Mouse (Mus musculus): ENCODE measurements around the gene Tmem151b. TPM values are rescaled to one million over a fixed set of nuclear protein-coding genes. Genes with fewer than 3 reads are reported as not detected.

The Tmem151b gene
- polyA plus RNA-seq, 1 experiment from 2014 or later = 2.3 TPM

Other genes starting within 250 kb of the Tmem151b start
- 55.7 and 59.0 TPM in 2 replicates for gene Cdc5l, start 115.9 kb downstream of the Tmem151b start, polyA plus RNA-seq (2015; fragmentation: Nextera tagmentation; extraction: Ambion mirVana)
- gene Spats1, start 74.3 kb downstream of the Tmem151b start, polyA plus RNA-seq (2015; fragmentation: Nextera tagmentation; extraction: Ambion mirVana) = 0.15 and 0.30 TPM in 2 replicates
- 17.2 and 17.7 TPM in 2 replicates for gene Aars2, start 42.8 kb downstream of the Tmem151b start, polyA plus RNA-seq (2015; fragmentation: Nextera tagmentation; extraction: Ambion mirVana)
- 0.12 and 0.36 TPM in 2 replicates for gene Tcte1, start 26.2 kb downstream of the Tmem151b start, polyA plus RNA-seq (2015; fragmentation: Nextera tagmentation; extraction: Ambion mirVana)
- gene Nfkbie, start 6.0 kb upstream of the Tmem151b start, polyA plus RNA-seq (2015; fragmentation: Nextera tagmentation; extraction: Ambion mirVana) = 4.3 and 4.4 TPM in 2 replicates
- gene Slc35b2, start 14.2 kb upstream of the Tmem151b start, polyA plus RNA-seq (2015; fragmentation: Nextera tagmentation; extraction: Ambion mirVana) = 115 and 131 TPM in 2 replicates
- 1,532 and 1,551 TPM in 2 replicates for gene Hsp90ab1, start 23.6 kb upstream of the Tmem151b start, polyA plus RNA-seq (2015; fragmentation: Nextera tagmentation; extraction: Ambion mirVana)
- 83.4 and 88.9 TPM in 2 replicates for gene Slc29a1, start 49.9 kb upstream of the Tmem151b start, polyA plus RNA-seq (2015; fragmentation: Nextera tagmentation; extraction: Ambion mirVana)
- 0.40 and 1.3 TPM in 2 replicates for gene Mymx, start 52.4 kb upstream of the Tmem151b start, polyA plus RNA-seq (2015; fragmentation: Nextera tagmentation; extraction: Ambion mirVana)
- 0.26 and 0.41 TPM in 2 replicates for gene Capn11, start 109.6 kb upstream of the Tmem151b start, polyA plus RNA-seq (2015; fragmentation: Nextera tagmentation; extraction: Ambion mirVana)
- 145 and 154 TPM in 2 replicates for gene Mrpl14, start 136.6 kb upstream of the Tmem151b start, polyA plus RNA-seq (2015; fragmentation: Nextera tagmentation; extraction: Ambion mirVana)
- 39.8 and 43.3 TPM in 2 replicates for gene Tmem63b, start 137.2 kb upstream of the Tmem151b start, polyA plus RNA-seq (2015; fragmentation: Nextera tagmentation; extraction: Ambion mirVana)
- gene 1600014C23Rik, start 184.2 kb upstream of the Tmem151b start, polyA plus RNA-seq (2015; fragmentation: Nextera tagmentation; extraction: Ambion mirVana) = not detected in 2 replicates

Measured in stomach, embryonic 15.5 days (tissue).